Mouse (Mus musculus): Measurements from ENCODE around the gene Hist1h4j. TPM values are rescaled to one million over a fixed set of nuclear protein-coding genes. Genes with fewer than 3 reads are reported as not detected.
"Not testable (repeated sequence)": the region's sequence is repeated elsewhere in the genome, so short reads cannot be mapped to it uniquely, and the experiment has no call there.

Gene Hist1h4j
- total RNA-seq (2021), result 100 to 1,000 TPM in 1 of 2 experiments, 10 to 100 TPM in 1; 89.5 to 116 TPM
- long read RNA-seq, experiment 1, result 0 reads
- long read RNA-seq, experiment 2, result 0 reads

GRCm38 (mm10) chr13:21734906-21735767 is at the start of gene Hist1h4j:
Gene Hist1h4j (plus strand): TSS chr13:21735064.
- DNase-seq (ENCODE audit: low spot score in 2 of 2), result peak in 1 of 2 experiments; percentile 41

GRCm38 (mm10) chr13:21697811-21698210 is 37.1 kb upstream of the Hist1h4j start, which contains the start of gene Olfr1359:
Gene Olfr1359 (plus strand): TSS chr13:21698111.
- no peak for DNase-seq (ENCODE audit: low spot score in 2 of 2)

GRCm38 (mm10) chr13:21706669-21707068 is 28.2 kb upstream of the Hist1h4j start:
- DNase-seq (ENCODE audit: low spot score in 2 of 2), result no peak

- DNase-seq (ENCODE audit: low spot score in 2 of 2), result peak; percentile 64 to 81
Measured at GRCm38 (mm10) chr13:21710031-21710711, 24.7 kb upstream of the Hist1h4j start.

GRCm38 (mm10) chr13:21710821-21711525 is 23.9 kb upstream of the Hist1h4j start:
- DNase-seq (ENCODE audit: low spot score in 2 of 2), result peak; percentile 31 to 45

GRCm38 (mm10) chr13:21711698-21712097 is 23.2 kb upstream of the Hist1h4j start:
- no peak for DNase-seq (ENCODE audit: low spot score in 2 of 2)

- DNase-seq (ENCODE audit: low spot score in 2 of 2), result no peak
Measured at GRCm38 (mm10) chr13:21714725-21715124, 20.1 kb upstream of the Hist1h4j start.

- no peak for DNase-seq (ENCODE audit: low spot score in 2 of 2)
Measured at GRCm38 (mm10) chr13:21715131-21715863, 19.6 kb upstream of the Hist1h4j start.

GRCm38 (mm10) chr13:21715864-21716539 is 18.9 kb upstream of the Hist1h4j start, which contains the start of the genes Hist1h2bl and Hist1h2ai:
Gene Hist1h2bl (minus strand): TSS chr13:21716143.
Gene Hist1h2ai (plus strand): TSS chr13:21716422.
- DNase-seq (ENCODE audit: low spot score in 2 of 2), result peak; percentile 27 to 65

- DNase-seq (ENCODE audit: low spot score in 2 of 2), result not testable (repeated sequence)
Measured at GRCm38 (mm10) chr13:21716540-21717391, 18.1 kb upstream of the Hist1h4j start.

GRCm38 (mm10) chr13:21717397-21718357 is 17.2 kb upstream of the Hist1h4j start, which contains the start of gene Hist1h3h:
Gene Hist1h3h (plus strand): TSS chr13:21717659.
- DNase-seq (ENCODE audit: low spot score in 2 of 2), result peak; percentile 38 to 70

GRCm38 (mm10) chr13:21718381-21719080 is 16.3 kb upstream of the Hist1h4j start:
- DNase-seq (ENCODE audit: low spot score in 2 of 2), result no peak

GRCm38 (mm10) chr13:21721107-21721756 is 13.6 kb upstream of the Hist1h4j start:
- not testable (repeated sequence) for DNase-seq (ENCODE audit: low spot score in 2 of 2)

- DNase-seq (ENCODE audit: low spot score in 2 of 2), result not testable (repeated sequence)
Measured at GRCm38 (mm10) chr13:21721757-21722372, 13.0 kb upstream of the Hist1h4j start, which contains the start of gene Hist1h2bm. Gene Hist1h2bm (plus strand): TSS chr13:21722044.

- no peak for DNase-seq (ENCODE audit: low spot score in 2 of 2)
Measured at GRCm38 (mm10) chr13:21722373-21722925, 12.4 kb upstream of the Hist1h4j start.

Measured in adrenal gland, postnatal 4 days (tissue).